Mouse (Mus musculus) frontal cortex, postnatal 14 days (tissue): ENCODE results near the gene Rtp2.
"Not testable (repeated sequence)": the region's sequence is repeated elsewhere in the genome, so short reads cannot be mapped to it uniquely, and the experiment has no call there.

Experiments
- DNase-seq, 2 experiments: peaks; one replicate each; pipeline ENCODE4 v3.0.0; 2022; ENCODE audit warnings: low spot score in 2 of 2

Gene Rtp2

DNA sequence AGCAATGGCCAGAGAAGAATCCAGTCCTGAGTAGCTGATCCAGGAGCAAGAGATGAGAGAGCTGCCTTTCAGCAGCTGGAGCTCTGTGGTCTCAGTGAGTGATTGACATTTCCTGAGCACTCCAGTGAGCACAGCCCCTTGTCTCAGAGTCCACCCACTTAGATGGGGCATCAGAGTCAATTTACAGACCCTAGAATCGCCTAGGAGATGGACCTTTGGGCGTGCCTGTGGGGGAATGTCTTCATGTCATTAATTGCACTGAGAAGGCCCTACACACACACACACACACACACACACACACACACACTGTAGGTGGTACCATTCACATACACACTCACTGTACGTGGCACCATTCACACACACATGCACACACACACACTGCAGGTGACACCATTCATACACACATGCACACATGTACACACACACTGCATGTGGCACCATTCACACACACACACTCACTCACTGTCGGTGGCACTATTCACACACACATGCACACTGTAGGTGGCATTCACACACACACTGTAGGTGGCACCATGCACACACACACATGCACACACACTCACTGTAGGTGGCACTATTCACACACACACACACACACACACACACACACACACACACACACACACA, 20.0 kb upstream of the Rtp2 start:
- DNase-seq, result no peak

DNA sequence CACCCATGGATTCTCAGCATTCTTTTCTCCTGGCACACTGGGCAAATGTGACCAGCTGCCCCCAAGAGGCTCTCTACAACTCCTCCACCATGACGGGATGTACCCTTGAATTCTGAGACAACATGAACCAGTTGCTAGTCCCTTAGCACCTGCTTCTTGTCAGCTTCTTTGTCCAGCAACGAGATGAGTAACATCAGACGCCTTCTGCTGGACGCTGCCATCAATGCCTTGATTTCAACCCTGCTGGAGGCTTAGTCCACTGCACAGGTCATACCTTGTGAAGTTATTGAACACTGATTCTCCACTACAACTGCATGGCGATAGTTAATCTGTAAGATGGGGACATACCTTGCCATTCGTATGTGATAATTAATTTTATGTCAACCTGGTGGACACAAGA, 15.5 kb upstream of the Rtp2 start:
- DNase-seq, result no peak

DNA sequence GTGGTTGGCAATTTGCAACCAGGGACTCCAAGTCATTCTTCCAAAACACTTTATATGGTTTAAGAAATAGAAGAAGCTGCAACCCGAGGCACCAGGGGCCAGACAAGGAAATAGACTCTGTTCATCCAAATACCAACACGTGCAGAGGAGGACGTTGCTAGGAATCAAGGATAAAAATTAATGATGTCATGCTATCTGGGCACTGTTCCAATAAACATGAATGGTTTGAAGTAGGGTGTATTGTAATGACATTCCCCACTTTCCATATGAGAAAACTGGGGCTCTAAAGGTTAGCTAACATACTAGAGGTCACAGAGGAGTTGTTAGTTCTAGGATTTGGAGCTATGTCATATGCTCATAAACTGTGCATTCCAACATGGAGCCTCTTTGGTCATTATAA, 12.6 kb upstream of the Rtp2 start:
- DNase-seq, result no peak

DNA sequence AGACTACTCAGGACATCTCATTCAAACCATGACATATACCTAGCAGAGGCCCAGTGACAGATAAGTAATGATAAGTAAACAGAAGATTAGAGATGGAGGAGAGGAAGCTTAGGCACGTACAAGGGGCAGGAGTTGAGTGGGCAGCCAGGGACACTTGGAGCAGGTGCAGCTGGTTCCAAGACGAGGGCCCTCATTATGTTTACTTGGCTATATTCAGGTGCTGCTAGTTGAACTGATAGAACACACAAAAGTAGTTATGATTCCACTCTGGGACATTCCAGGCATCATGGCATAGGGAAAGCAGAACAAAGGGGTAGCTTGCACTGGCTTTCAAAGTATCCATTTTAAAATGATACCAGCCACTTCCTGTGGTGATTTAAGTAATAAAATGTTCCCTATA, 2.2 kb upstream of the Rtp2 start:
- no peak for DNase-seq

DNA sequence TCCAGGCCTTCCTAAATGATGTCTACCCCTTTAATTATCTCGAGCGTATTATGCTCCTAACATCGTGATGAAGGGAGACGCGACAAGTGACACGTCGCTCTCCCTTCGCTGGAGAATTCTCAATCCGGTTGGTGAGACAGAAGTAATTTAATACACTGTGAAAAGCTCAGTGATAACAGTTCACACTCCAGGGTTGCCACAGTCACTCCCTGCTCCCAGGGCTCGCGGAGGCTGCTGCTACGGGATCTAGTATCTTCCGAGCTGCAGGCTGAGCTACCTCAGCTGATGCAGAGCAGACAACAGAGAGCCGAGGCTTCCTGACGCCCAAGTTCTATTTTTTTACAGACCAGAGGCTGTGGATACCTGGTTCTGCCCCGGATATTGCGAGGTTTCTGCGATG, 919 bp downstream of the Rtp2 start:
- no peak for DNase-seq

DNA sequence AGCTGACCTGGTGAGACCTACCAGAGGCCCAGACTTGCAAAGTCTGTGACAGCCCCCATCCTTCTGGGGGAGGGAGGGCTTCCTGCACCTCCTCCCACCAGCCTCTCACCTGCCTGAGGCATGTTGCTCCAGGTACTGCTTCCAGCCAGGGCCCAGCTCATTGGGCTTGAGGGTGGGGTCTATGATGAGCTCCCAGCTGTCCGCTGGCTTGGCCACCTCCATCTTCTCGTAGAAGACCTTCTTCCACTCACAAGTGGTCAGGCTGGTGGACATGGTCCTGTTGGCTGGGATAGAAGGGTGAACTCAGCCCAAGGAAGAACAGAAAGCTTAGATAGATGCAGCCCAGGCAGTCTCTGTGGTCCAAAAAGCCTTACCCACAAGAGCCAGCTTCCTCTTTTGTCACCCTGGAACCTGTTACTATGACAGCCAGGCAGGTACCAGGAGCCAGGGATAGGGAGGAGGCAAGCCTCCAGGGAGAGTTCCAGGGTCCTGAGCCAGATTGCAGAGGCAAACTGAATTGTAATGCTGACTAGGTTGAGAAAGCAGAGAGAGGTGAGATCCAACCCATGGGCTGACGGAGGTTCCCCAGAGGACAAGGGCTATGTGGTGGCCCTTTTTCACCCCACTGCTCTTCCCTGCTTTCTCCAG, 1.6 kb downstream of the Rtp2 start:
- no peak for DNase-seq

DNA sequence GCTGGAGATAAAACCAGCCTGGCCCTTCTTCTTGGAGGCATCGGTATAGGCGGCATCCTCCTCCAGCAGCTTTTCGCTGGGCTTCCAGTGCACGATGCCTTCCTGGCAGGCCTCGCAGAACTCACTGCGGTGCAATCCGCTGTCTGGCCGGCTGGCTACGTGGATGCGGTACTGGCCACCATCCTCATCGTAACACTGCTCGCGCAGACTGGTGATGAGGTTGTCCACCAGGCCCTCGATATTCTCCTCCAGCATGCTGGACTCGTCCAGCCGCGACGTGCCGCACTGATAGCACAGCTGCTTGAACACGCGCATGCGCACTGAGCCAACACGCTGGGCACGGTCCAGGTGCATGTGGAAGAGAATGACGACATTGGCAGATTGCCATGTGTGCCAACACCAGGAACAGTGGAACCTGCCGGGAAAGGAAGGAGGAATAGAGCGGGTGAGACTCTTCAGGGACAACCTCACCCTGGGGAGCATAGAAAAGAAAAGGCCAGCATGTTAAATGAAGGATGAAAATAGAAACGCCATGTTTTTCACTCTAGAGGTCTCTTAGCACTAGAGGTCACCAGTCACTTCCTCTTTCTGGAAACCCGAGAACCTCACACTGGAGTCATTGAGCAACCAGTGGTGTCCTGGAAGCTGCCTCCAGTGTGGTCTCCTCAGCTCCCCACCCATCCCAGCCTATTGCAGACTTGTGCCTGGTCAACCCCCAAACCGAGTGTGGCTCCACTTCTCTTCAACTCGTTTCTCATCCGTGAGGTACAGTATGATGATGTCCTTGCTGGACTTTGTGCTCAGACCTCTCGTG, 4.7 kb downstream of the Rtp2 start:
- DNase-seq, result no peak

DNA sequence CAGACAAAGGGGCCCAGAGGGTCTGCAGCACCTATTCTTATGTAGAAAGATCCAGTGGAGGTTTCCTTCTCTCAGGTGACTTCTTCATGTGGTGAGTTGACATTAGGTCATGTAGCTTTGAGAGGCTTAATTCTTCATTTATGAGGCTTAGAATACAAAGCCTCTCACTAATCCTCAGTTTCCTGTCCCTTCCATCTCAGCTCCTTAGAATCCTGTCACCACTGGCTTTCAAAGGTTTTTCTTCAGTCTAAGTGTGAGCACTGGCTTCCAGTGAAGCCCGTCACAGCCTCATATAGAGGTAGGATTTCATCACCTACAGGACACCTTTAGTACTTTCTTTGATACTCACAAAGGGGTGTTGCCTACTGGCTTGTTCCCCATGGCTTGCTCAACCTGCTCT, 9.3 kb downstream of the Rtp2 start:
- no peak for DNase-seq

DNA sequence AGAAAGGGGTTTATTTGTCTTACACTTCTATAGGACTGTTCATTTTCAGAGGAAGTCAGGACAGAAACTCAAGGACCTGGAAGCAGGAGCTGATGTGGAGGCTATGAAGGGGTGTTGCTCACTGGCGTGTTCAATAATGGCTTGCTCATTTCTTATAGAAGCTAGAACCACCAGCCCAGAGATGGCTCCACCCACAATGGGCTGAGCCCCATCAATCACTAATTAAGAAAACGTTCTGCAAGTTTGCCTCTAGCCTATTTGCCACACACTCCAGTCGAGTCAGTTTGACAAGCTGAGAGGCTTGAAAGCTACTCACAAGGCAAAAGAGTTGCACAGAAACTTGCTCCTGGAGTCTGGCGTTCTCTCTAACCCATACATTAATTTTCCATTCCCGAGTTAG, 10.5 kb downstream of the Rtp2 start:
- no peak for DNase-seq

DNA sequence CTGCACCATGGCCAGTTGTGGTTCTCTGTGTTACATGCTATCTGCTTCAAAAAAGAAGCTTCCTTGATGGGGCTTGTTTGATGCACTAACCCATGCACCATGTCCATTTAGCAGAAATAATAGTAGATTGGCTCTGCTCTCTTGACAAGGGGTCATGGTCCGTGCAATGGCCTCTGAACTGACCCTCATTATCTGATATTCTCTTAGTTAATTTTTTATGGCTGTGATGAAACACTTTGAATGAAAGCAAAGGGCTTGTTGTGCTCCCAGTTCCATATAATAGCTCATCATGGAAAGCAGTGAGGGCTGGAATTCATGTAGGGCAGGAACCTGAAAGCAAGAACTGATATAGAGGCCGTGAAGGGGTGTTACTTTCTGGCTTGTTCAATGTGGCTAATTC, 12.8 kb downstream of the Rtp2 start:
- no peak for DNase-seq

DNA sequence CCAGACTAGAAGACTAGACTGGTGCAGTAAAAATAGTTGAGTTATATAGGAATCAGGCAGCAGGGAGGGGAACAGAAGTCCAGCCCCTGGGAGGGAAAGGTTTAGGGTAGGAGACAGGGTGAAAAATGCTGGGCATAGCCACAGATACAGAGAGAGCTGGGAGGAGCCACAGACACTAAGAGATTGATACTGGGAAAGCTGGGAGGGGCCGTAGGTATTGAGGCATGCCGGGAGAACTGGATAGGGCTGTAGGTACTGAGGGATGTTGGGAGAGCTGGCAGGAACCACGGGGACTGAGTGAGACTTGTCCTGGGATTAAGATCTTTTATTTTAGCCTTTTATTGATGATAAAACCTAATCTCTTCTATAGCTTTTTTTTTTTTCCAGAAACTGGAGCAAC, 18.8 kb downstream of the Rtp2 start:
- DNase-seq, result no peak

DNA sequence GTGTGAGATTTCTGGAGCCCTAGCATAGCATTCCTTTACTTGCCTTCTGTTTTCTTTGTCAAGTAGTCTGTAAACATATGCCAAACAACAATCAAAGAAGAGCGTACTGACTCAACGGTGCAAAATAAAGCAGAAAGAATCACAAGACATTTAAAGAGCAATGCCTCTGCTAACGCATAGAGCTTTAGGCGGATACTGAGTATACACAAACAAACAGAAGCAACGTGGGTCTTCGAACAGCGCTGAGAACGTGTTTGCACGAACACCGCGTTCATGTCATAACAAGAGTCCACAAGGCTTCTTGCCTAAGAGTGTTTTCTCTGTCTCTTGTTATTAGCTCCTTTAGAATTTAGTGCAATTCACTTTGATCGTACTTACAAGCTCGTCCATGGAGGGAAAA, 19.5 kb downstream of the Rtp2 start:
- no peak for DNase-seq

DNA sequence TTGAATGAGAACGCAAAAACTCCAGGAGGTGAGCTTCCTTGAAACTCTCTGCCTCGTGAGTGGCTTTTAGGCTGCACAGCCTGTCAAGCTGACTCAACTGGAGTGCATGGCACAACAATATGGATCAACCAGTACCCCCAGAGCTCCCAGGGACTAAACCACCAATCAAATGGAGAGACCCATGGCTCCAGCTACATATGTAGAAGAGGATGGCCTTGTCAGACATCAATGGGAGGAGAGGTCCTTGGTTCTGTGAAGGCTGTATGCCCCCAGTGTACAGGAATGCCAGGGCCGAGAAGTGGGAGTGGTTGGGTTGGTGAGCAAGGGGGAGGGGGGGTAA, 23.2 kb downstream of the Rtp2 start:
- not testable (repeated sequence) for DNase-seq

DNA sequence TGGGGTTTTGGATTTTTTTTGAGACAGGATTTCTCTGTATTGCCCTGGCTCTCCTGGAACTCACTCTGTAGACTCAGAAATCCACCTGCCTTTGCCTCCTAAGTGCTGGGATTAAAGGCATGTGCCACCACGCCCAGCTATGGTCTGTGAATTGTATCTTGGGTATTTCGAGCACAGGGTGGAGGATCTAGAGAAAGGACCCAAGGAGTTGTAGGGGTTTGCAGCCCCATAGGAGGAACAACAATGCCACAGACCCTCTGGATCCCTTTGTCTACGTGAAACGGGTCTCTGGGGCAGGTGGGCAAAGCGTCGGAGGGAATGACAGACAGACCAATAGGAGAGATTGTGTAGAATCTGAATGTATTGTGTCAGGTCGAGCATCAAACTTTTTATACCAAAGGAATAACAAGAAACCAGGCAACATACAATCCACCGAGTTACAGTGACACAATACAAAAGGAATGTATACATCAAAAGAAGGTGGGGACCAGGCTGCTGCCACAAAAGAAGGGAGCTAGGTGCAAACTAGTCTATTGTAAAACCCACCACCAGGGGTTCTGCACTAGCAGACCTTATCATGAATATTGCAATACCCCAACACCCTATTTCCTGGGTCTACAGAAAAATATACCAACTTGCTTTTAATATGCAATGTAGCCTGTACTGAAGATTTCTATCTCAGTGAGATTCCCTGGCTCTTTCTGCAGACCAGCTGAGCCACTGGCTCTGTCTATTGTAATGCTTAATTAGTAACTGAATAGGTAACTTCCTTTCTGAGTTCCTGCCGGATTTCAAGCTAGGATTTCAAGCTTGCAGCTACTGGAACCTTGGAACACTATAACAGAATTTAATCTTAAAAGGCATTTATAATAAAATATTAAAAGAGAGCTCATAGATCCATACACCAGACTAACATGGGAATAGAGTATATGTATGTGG, 23.8 kb downstream of the Rtp2 start:
- not testable (repeated sequence) for DNase-seq

DNA sequence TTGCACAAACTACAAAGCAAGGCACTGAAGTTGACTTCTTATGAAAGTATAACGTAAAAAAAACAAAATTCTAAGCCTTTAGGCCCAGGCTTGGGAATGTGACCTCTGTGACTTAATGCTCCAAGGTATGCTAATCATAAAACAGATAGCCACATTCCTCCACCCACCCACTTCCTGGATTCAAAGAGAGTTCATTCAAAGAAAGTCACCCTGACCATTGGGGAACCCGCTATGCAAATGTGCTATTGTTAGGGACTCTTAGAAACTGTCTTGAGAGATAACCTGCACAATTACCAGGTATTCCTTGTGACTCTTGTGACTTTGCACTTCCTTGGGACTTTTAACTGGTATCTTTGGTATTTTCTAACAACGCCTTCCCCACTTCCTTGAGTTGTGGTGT, 25.6 kb downstream of the Rtp2 start:
- not testable (repeated sequence) for DNase-seq

DNA sequence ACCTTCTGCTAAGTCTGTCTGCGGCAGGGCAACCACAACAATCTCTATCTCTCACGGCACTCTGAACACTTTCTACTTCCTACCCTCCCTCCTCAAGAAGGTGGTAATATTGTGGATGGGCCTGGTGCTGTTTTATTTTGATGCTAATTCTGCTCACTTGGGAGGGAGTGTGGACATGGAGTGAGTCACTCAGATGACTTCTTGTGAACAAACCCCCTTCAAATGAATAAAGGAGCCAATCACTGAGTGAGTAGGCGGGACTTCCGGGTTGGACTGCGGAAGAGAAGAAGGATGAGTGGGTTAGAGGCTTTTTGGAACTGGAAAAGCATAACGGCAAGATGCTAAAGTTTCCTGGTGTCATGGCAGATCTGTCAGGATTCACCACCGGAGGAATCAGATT, 30.8 kb downstream of the Rtp2 start:
- no peak for DNase-seq

DNA sequence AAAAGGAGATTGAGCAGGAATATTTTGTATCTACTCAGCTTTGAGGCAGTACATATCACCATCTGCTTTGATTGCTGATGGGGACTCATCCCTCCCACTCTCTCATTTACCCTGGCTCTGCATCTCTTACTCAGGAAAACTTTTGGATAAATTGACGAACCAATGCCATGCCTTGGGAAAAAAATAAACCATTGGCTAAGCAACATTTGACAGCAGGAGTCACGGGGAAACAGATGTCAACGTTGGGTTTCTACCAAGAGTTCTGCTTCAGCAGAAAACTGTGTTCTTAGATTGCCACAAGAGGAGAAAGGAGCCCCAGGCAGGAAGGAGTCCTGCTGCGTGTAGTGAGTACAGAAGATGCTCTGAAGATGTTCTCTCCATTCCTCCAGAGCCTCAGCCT, 32.1 kb downstream of the Rtp2 start:
- peak in 1 of 2 experiments; percentile 8 for DNase-seq

DNA sequence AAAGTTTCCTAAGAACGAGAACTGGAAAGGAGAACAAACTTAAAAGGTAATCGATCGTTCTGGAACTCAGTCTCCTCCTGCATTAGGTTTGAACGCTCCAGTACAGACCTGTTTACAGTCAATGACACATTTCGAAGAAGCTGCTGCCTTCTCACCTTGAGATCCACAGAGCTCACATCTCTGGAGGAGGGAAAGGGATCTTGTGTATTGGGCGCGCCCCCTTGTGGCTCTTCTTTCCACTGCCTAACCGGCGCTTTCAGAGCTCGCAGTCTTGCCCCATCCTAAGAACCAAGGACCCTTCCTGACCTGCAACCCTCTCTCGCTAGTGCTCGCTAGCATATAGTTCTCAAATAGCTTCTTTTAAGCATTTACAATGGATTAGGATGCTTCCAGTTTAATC, 33.4 kb downstream of the Rtp2 start:
- peak; percentile 60 to 86 for DNase-seq

DNA sequence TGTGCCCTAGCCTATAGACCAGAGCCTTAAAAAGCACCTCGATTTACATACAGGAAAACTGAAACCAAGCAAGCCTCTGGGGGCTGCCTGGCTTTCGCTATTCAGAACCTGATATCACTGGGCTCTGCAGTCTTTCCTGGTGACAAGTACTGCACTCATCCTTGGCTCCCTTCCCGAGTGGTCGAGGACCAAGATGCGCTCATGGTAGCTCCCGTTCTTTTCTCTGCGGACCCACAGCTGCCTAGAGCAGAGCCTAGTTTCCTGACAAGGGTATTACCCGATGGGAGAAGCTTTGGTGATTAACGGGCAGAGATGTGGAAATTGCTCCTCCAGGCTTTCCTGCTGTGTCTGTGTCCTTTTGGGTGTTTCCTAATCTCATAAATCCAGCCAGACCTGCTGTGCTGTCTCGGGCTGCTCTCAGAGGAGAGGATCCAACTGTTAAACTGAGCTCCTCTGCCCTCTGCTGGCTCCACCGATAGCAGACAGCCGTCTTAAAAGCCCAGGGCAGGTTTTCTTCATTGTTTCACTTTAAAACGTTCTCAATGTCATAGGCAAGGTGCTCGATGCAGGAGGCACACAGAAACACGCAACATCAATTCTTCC, 34.1 kb downstream of the Rtp2 start:
- DNase-seq, result peak; percentile 58 to 71

DNA sequence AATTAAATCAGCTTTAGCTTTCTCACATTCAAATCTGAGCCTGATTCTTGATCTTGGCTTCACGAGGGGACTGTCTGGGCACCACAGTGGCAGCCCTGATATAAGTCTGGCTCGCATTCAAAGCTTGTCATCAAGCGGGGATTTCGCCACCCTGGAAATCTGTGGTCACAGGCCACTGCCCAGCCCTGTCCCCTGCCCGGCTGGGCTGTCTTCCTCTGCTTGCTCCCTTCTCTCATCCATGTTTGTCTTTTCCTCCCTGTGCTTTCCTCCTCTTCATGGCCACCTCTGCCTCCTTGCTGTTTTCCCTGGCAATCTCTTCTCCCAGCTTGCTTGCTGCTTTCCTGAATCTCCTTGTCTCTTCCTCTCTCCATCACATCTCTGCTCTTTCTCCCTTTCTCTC, 34.7 kb downstream of the Rtp2 start:
- DNase-seq, result no peak

DNA sequence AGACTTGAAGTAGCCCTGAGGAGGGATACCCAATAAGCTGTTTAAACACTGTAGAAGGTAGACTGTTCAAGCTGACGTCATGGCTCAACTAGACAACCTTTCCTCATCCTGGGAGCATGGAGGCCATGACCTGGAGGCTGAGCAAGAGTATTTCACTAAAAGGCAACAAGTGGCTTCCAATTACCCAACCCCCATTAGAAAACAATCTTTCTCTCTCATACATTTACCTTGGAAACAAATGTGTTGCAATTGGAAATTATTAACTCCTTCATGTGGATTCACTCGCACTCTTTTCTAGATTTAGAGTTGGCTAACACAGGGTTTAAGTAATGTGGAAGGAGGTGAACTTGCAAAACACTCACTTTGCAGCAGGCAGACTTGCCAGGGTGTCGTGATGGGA, 37.1 kb downstream of the Rtp2 start:
- DNase-seq, result no peak

DNA sequence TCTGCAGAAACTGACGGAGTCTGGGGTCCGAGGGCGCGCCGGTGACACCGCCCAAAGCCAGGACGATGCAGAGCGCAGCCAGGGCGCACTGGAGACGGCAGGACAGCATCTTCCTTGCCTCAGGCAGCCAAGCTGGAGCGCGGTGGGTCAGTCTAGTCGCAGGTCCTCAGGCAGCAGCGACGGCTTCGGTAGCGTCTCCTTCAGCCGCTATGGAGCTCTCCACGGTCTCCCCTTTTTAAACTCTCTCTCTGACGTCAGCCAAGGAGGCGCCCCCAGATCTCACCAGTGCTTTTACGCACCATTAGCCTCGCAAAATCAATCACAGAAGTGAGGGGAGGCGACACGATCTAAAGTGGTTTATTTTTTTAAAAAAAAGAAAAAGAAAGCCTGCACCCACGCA, 41.6 kb downstream of the Rtp2 start, which contains the start of gene Sst:
TSS of gene Sst (minus strand) at position 323 of the 400 bp plus-strand sequence.
- no peak for DNase-seq
